In the genomic region with DNA sequence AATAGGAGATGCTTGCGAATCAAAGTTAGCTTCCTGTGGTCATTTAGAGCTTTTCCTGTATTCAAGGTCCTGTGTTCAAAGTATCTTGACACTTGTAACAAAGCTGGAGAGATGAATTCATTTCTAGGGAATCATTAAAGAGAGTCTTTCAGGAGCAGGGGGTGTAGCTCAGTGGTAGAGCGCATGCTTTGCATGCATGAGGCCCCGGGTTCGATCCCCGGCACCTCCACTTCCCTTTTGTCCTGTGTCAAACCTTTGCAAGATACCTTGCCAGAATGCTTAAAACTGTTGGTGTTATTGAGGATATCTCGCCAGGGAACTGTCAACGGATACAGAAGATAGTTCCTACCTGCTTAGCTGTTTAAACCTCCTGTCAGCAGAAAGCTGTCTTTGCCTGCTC, we compare ENCODE assay signal across 11 mouse cellular contexts. TPM values are rescaled to one million over a fixed set of nuclear protein-coding genes. Genes with fewer than 3 reads are reported as not detected.
DNase-seq lines count a peak whose midpoint lies in the region; ATAC-seq and TF ChIP-seq lines count a peak whose summit lies in the region.
"Had no signal": no experiment of that assay in that cellular context is flagged by ENCODE, and none has a peak within 500 bp of the region (broad histone marks: within the 10 kb centered on the region; RNA-seq: fewer than 3 reads in every experiment).

No protein-coding gene starts in this region.

- DNase-seq in left cerebral cortex, adult 2 months (ENCODE audit: extremely low spot score in 1 of 2, low spot score in 2 of 2): peak; percentile 43 to 53
- no peak for DNase-seq in left cerebral cortex, adult 11 months (ENCODE audit: low spot score)
- peak; percentile 93 for DNase-seq in MEL (ENCODE audit: low read depth, low spot score)
- peak; percentile 88 for DNase-seq in embryo, embryonic 10.5 days (ENCODE audit: low spot score)
- no peak for DNase-seq in urinary bladder, postnatal 10 days (ENCODE audit: low spot score)
- no peak for DNase-seq in cerebellum, adult 9-11 months
- no peak for DNase-seq in urinary bladder, adult 18-20 months (ENCODE audit: low spot score in 2 of 2)

- peaks cover 0 to 17% of the 10 kb centered on the region in 2 experiments; a peak in 2 of 4 replicates for H3K4me1 ChIP-seq in MEL (ENCODE audit: control insufficient read depth in 1 of 2, insufficient read depth in 2 of 2, low read length in 2 of 2)
- peaks cover 5% of the 10 kb centered on the region for H3K4me1 ChIP-seq in liver, embryonic 16.5 days (ENCODE audit: control insufficient read depth, low read depth, low read length)

- H3K4me3 ChIP-seq in left cerebral cortex, adult 2 months: no peak overlapping the region
- peak overlapping the region; percentile 8 to 32 for H3K4me3 ChIP-seq in MEL (ENCODE audit: control insufficient read depth in 1 of 2, insufficient read depth in 1 of 2, low read depth in 2 of 2, low read length in 2 of 2)
- no peak overlapping the region for H3K4me3 ChIP-seq in liver, embryonic 16.5 days (ENCODE audit: low read depth, low read length)
- H3K4me3 ChIP-seq: lung, embryonic 15.5 days had no signal

- no peak overlapping the region for H3K27ac ChIP-seq in left cerebral cortex, adult 2 months
- no peak overlapping the region for H3K27ac ChIP-seq in MEL (ENCODE audit: control insufficient read depth, low read depth, low read length)
- no peak overlapping the region for H3K27ac ChIP-seq in liver, embryonic 16.5 days (ENCODE audit: low read length)
- H3K27ac ChIP-seq: lung, embryonic 15.5 days had no signal

- peaks cover 0 to 7% of the 10 kb centered on the region in 2 experiments; a peak in 1 of 4 replicates for H3K36me3 ChIP-seq in MEL (ENCODE audit: control insufficient read depth in 1 of 2, insufficient read depth in 2 of 2, low read length in 2 of 2)
- H3K36me3 ChIP-seq in liver, embryonic 16.5 days (ENCODE audit: control insufficient read depth, insufficient read depth): no peaks in the 10 kb centered on the region
- H3K36me3 ChIP-seq: lung, embryonic 15.5 days had no signal

- no peak for TF ChIP-seq POLR2A in MEL (IDR thresholded peaks at IDR 0.05; ENCODE audit: control insufficient read depth in 1 of 2, insufficient read depth in 1 of 2, low read depth in 1 of 2, low read length in 2 of 2, poor library complexity in 1 of 2)

- WGBS in liver, embryonic 16.5 days (ENCODE audit: insufficient replicate concordance): 7% methylated on average over 7 of the region's 7 CpGs

- no peak overlapping the region for H3K4me2 ChIP-seq in liver, embryonic 16.5 days (ENCODE audit: low read depth, low read length)
- H3K4me2 ChIP-seq: lung, embryonic 15.5 days had no signal

- TF ChIP-seq CTCF in left cerebral cortex, adult 2 months (IDR thresholded peaks at IDR 0.05): no peak
- TF ChIP-seq CTCF in MEL (IDR thresholded peaks at IDR 0.05 in 2 of 3, conservative IDR thresholded peaks at IDR 0.05 in 1 of 3; ENCODE audit: control insufficient read depth in 1 of 3, insufficient read depth in 1 of 3, low read depth in 2 of 3, low read length in 3 of 3, poor library complexity in 1 of 3, severe bottlenecking in 1 of 3): no peak

- TF ChIP-seq EP300 in MEL (IDR thresholded peaks at IDR 0.05; ENCODE audit: low read depth in 1 of 2, low read length in 2 of 2): no peak

- H3K9me3 ChIP-seq in MEL (replicated peaks; ENCODE audit: insufficient read depth, low read length): no peaks in the 10 kb centered on the region
- H3K9me3 ChIP-seq in liver, embryonic 16.5 days (replicated peaks; ENCODE audit: control insufficient read depth, low read length): no peaks in the 10 kb centered on the region
- H3K9me3 ChIP-seq: lung, embryonic 15.5 days had no signal

- peak; percentile 71 for ATAC-seq in liver, embryonic 16.5 days (ENCODE audit: low read depth)

- no peak for TF ChIP-seq RAD21 in MEL (IDR thresholded peaks at IDR 0.05; ENCODE audit: low read depth, low read length)

- no peaks in the 10 kb centered on the region; a peak in 1 of 4 replicates for H3K27me3 ChIP-seq in MEL (ENCODE audit: control insufficient read depth in 1 of 2, insufficient read depth in 2 of 2, low read length in 2 of 2)
- H3K27me3 ChIP-seq in liver, embryonic 16.5 days (ENCODE audit: control insufficient read depth, insufficient read depth, low read depth, low read length): no peaks in the 10 kb centered on the region

- H3K79me2 ChIP-seq in MEL (ENCODE audit: control insufficient read depth, insufficient read depth, low read length, poor library complexity): no peaks in the 10 kb centered on the region

- 0 out of 2 replicates have a peak overlapping the region, but pooled peaks have one; percentile 1 for H3K9ac ChIP-seq in MEL (ENCODE audit: control insufficient read depth, low read depth, low read length, poor library complexity, severe bottlenecking)
- no peak overlapping the region for H3K9ac ChIP-seq in liver, embryonic 16.5 days (ENCODE audit: low read depth, low read length)
- H3K9ac ChIP-seq: lung, embryonic 15.5 days had no signal

- intact Hi-C loops in left cerebral cortex, adult 2 months (cut with DNase I): no loop called here

TF ChIP-seq in MEL, 35 proteins besides CTCF, POLR2A, EP300 and RAD21:
- no peak for TF ChIP-seq NELFE (IDR thresholded peaks at IDR 0.05; ENCODE audit: low read depth, low read length)
- TF ChIP-seq GABPA (IDR thresholded peaks at IDR 0.05; ENCODE audit: low read depth, low read length): no peak
- TF ChIP-seq HCFC1 (IDR thresholded peaks at IDR 0.05; ENCODE audit: low read depth, low read length): no peak
- TF ChIP-seq RCOR1 (IDR thresholded peaks at IDR 0.05; ENCODE audit: low read depth, low read length): no peak
- TF ChIP-seq USF2 (IDR thresholded peaks at IDR 0.05; ENCODE audit: borderline replicate concordance in 1 of 2, insufficient read depth in 1 of 2, low read depth in 1 of 2, low read length in 2 of 2): no peak
- TF ChIP-seq ZNF384 (IDR thresholded peaks at IDR 0.05; ENCODE audit: low read depth, low read length): no peak
- TF ChIP-seq ZMIZ1 (IDR thresholded peaks at IDR 0.05; ENCODE audit: low read depth, low read length): no peak
- peak; percentile 26; the same call in 1 of the 2 replicates for TF ChIP-seq GATA1 (IDR thresholded peaks at IDR 0.05; ENCODE audit: low read depth, low read length)
- TF ChIP-seq SIN3A (IDR thresholded peaks at IDR 0.05; ENCODE audit: low read length): no peak; the same call in none of the 2 replicates
- TF ChIP-seq MAX (IDR thresholded peaks at IDR 0.05; ENCODE audit: low read length): no peak
- no peak for TF ChIP-seq MXI1 (IDR thresholded peaks at IDR 0.05; ENCODE audit: low read depth, low read length)
- TF ChIP-seq MEF2A (IDR thresholded peaks at IDR 0.05; ENCODE audit: extremely low read depth, insufficient replicate concordance, low read depth, low read length, poor library complexity, severe bottlenecking): no peak
- TF ChIP-seq NRF1 (IDR thresholded peaks at IDR 0.05; ENCODE audit: insufficient read depth, low read depth, low read length, poor library complexity, severe bottlenecking): 0 out of 2 replicates have a peak, but pooled peaks have one; percentile 20
- TF ChIP-seq SMC3 (IDR thresholded peaks at IDR 0.05; ENCODE audit: low read depth, low read length): no peak
- no peak for TF ChIP-seq BHLHE40 (IDR thresholded peaks at IDR 0.05; ENCODE audit: borderline replicate concordance, low read depth, low read length)
- peak; percentile 79 for TF ChIP-seq ELF1 (IDR thresholded peaks at IDR 0.05; ENCODE audit: low read depth, low read length)
- TF ChIP-seq MAFK (IDR thresholded peaks at IDR 0.05; ENCODE audit: borderline replicate concordance, low read depth, low read length): peak; percentile 98
- TF ChIP-seq TBP (IDR thresholded peaks at IDR 0.05; ENCODE audit: low read depth, low read length): peak; percentile 100
- TF ChIP-seq E2F4 (IDR thresholded peaks at IDR 0.05; ENCODE audit: borderline replicate concordance, low read depth, low read length): no peak

RNA-seq across cellular contexts. Expression of a gene that starts 51.7 kb away (rescaled TPM):
- not detected for total RNA-seq in left cerebral cortex, adult 2 months (2021)
- not detected in 2 replicates for total RNA-seq in MEL (2012; rRNA removed)
- not detected for polyA plus RNA-seq in MEL (2012; ENCODE audit: insufficient read depth in 1 of 2, insufficient read length in 2 of 2, low read depth in 1 of 2, low replicate concordance in 2 of 2, missing spikeins in 1 of 2)
- polyA plus RNA-seq in liver, embryonic 16.5 days (2015; fragmentation: Nextera tagmentation; extraction: Ambion mirVana): not detected in 2 replicates
- polyA plus RNA-seq: cerebellum, adult 2 months; heart, embryonic 16.5 days; lung, embryonic 15.5 days had no signal

Comparison
In these comparisons a context has a peak if more than half of its experiments do, and no peak if none do; other contexts are left out.
1. DNase-seq: peak in left cerebral cortex, adult 2 months (2 of 2), MEL (single experiment) and embryo, embryonic 10.5 days (single experiment); none in left cerebral cortex, adult 11 months (single experiment), urinary bladder, postnatal 10 days (single experiment), cerebellum, adult 9-11 months (single experiment) and urinary bladder, adult 18-20 months (0 of 2).
2. H3K4me3 ChIP-seq: peak in MEL (2 of 2); none in left cerebral cortex, adult 2 months (single experiment) and liver, embryonic 16.5 days (single experiment).